Mouse (Mus musculus) forebrain, embryonic 14.5 days (tissue): ENCODE measurements around the gene Mob2. TPM values are rescaled to one million over a fixed set of nuclear protein-coding genes. Genes with fewer than 3 reads are reported as not detected.

Experiments
- ATAC-seq: fragments of 200-750 bp; cut with Nextera tagmentation; 2 replicates; pipeline ENCODE4 v1.8.0; 2017; ENCODE audit warnings: mild to moderate bottlenecking, moderate library complexity
- DNase-seq: peaks from one replicate; pipeline ENCODE4 v3.0.0-alpha.2; 2015; ENCODE audit warnings: low spot score
- H3K27ac ChIP-seq: fragments of 300-500 bp; sonication (generic); 2 replicates; pipeline ENCODE4 v1.5.1; 2014; ENCODE audit warnings: low read depth, mild to moderate bottlenecking, control low read depth, low read length, moderate library complexity
- H3K27me3 ChIP-seq: fragments of 300-500 bp; sonication (generic); replicated peaks from 2 replicates; pipeline ENCODE4 v1.6.1; 2014; ENCODE audit warnings: low read length, control low read depth, mixed read lengths; ENCODE audit not compliant: control insufficient read depth, insufficient read depth
- H3K36me3 ChIP-seq: fragments of 300-500 bp; sonication (generic); 2 replicates; pipeline ENCODE4 v1.6.1; 2014; ENCODE audit warnings: low read length, control low read depth; ENCODE audit not compliant: control insufficient read depth, insufficient read depth
- H3K4me1 ChIP-seq: fragments of 300-500 bp; sonication (generic); 2 replicates; pipeline ENCODE4 v1.6.1; 2014; ENCODE audit warnings: antibody characterized with exemption, low read length, control low read depth; ENCODE audit not compliant: control insufficient read depth, insufficient read depth
- H3K4me2 ChIP-seq: fragments of 300-500 bp; sonication (generic); 2 replicates; pipeline ENCODE4 v1.6.1; 2014; ENCODE audit warnings: mild to moderate bottlenecking, control low read depth, low read length
- H3K4me3 ChIP-seq: fragments of 300-500 bp; sonication (generic); 2 replicates; pipeline ENCODE4 v1.5.1; 2014; ENCODE audit warnings: low read depth, low read length, control low read depth
- H3K9ac ChIP-seq: fragments of 300-500 bp; sonication (generic); 2 replicates; pipeline ENCODE4 v1.6.1; 2014; ENCODE audit warnings: mild to moderate bottlenecking, low read length, control low read depth, moderate library complexity
- H3K9me3 ChIP-seq: fragments of 300-500 bp; sonication (generic); replicated peaks from 2 replicates; pipeline ENCODE4 v1.6.1; 2016; ENCODE audit warnings: low read length, control low read depth, mixed read lengths; ENCODE audit not compliant: control insufficient read depth
- WGBS: fragments of 180-500 bp; shearing (Covaris S2); extraction: QIAGEN DNeasy Blood & Tissue Kit; methylation state at CpG from one replicate; pipeline ENCODE4 v1.1.7; 2014; 5-methylcytosine and 5-hydroxymethylcytosine counted together
- polyA plus RNA-seq: library from polyadenylated mRNA; unstranded; fragments of >200 nt; fragmentation: Nextera tagmentation; extraction: Ambion mirVana; gene quantifications from 2 replicates; pipeline ENCODE4 v1.2.1, GENCODE M21; 2014

Mob2 gene
- polyA plus RNA-seq, 1 experiment from 2014 or later, result 57.9 TPM

DNA sequence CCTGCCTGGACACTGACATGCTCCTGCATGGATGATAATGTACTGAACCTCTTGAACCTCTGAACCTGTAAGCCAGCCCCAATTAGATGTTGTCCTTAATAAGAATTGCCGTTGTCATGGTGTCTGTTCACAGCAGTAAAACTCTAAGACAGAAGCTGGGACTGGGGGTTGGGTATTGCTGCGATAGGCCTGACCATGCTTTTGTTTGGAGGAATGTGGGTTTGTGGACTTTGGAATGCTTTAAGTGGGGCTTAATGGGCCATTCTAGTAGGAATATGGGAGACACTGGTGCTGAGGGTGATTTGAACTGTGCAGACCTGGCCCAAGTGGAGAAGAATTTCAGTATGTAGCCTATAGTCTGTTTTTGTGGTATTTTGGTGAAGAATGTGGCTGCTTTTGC lies 15.5 kb downstream of the Mob2 start:
- DNase-seq, result no peak
- Histone ChIP-seq H3K36me3 (0 out of 2 replicates have a peak, but pooled peaks cover 3% of the 10 kb centered on the region), H3K4me1 (no peaks in the 10 kb centered on the region), H3K9me3 (no peaks in the 10 kb centered on the region), H3K4me2 (no peak overlapping the region), H3K27ac (no peak overlapping the region), H3K27me3 (no peaks in the 10 kb centered on the region), H3K9ac (no peak overlapping the region), H3K4me3 (no peak overlapping the region)
- WGBS, result 8% methylated on average over 2 of the region's 2 CpGs
- no peak for ATAC-seq

DNA sequence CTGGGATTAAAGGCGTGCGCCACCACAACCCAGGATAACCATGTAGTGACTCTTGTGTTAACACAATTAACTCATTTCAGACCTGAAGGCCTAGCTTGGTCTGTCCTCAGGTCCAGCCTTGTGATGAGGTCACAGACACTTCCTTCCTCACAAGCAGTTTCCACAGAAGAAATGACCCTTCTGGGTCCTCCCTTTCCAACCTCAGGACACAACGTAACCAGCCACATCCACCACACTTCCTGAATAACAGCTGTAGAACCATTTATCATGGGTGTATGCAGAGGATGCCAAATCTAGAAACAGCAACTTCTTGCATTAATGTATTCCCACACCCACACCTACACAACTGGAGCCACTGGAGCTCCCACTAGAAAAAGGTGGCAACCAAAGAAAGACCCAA lies 20.1 kb downstream of the Mob2 start:
- H3K36me3 ChIP-seq, result 0 out of 2 replicates have a peak, but pooled peaks cover 3% of the 10 kb centered on the region
- no peak for DNase-seq
- no peaks in the 10 kb centered on the region for H3K4me1 ChIP-seq
- no peak overlapping the region for H3K4me3 ChIP-seq
- H3K9ac ChIP-seq, result no peak overlapping the region
- no peaks in the 10 kb centered on the region for H3K27me3 ChIP-seq
- WGBS, result 93% methylated on average over 3 of the region's 3 CpGs
- no peak overlapping the region for H3K27ac ChIP-seq
- no peak overlapping the region for H3K4me2 ChIP-seq
- H3K9me3 ChIP-seq, result no peaks in the 10 kb centered on the region
- ATAC-seq, result no peak

DNA sequence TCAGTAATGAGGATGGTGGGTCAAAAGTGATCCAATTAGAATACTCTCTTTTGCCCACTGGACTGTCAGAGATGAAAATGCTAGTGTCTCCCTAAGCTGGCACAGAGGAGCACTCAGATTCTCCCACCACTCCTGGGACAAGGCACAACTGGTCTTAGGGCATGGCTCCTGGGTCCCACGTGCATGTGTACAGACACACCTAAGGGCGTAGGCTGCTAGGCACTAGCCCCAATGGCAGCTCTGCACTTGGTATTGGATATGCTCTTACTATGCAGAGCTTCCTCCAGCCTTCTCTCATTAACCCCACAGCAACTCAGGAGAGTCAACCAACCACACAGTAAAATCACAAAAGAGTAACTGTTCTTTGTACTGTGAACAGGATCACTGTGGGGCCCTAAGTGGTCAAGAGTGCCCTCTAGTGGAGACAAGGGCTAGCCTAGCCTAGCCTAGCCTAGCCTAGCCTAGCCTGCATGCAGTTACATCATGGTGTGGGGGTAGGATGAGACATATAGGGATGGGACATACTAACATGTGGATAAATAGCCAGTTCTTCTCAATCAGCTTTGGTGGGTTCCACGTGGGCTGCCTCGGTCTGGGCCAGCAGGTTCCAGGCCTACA lies 23.2 kb downstream of the Mob2 start:
- H3K9me3 ChIP-seq, result no peaks in the 10 kb centered on the region
- DNase-seq (peak; percentile 55), ATAC-seq (peak; percentile 74)
- H3K4me2 ChIP-seq, result no peak overlapping the region
- 0 out of 2 replicates have a peak, but pooled peaks cover 3% of the 10 kb centered on the region for H3K36me3 ChIP-seq
- WGBS, result 72% methylated on average over 4 of the region's 4 CpGs
- no peaks in the 10 kb centered on the region for H3K27me3 ChIP-seq
- no peaks in the 10 kb centered on the region for H3K4me1 ChIP-seq
- no peak overlapping the region for H3K27ac ChIP-seq
- no peak overlapping the region for H3K4me3 ChIP-seq
- no peak overlapping the region for H3K9ac ChIP-seq

DNA sequence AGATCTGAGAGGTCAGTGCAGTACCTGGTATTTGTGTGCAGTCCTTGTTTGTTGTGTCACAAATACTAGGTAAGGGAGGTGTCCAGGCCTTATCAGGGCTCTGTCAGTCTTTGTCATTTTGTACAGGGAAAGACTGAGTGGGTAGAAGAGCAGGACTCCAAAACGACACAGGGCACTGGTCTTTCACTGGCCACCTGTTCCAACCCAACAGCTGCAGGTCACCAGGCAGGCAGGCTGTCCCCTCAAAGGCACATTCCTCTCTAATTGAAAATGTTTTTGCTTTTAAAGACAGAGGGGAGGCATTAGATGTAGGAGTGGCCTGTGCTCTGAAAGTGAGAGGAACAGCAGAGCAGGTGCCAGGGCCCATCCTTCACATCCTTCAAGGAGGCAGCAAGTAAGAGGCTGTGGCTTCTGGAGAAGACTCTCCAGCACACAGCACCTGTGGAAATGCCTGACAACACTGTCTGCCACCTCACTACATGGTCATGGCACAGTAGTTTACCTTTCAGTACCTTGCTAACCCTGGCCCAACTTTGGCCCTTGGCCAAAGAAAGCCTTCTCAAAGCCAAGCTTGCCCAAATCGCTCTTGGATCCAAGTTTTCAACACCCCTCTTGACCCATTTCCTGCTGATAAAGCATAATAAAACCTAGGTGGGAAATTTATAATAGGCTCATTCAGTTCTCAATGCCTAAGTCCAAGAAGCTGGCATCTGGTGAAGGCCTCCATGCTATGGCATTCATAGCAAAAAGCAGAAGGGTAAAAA lies 25.6 kb downstream of the Mob2 start:
- Histone ChIP-seq H3K4me3 (no peak overlapping the region), H3K9ac (no peak overlapping the region), H3K27me3 (no peaks in the 10 kb centered on the region), H3K9me3 (no peaks in the 10 kb centered on the region), H3K4me1 (no peaks in the 10 kb centered on the region), H3K27ac (no peak overlapping the region), H3K36me3 (no peaks in the 10 kb centered on the region), H3K4me2 (no peak overlapping the region)
- WGBS, result 76% methylated on average over 2 of the region's 2 CpGs
- DNase-seq, result no peak
- ATAC-seq, result no peak

DNA sequence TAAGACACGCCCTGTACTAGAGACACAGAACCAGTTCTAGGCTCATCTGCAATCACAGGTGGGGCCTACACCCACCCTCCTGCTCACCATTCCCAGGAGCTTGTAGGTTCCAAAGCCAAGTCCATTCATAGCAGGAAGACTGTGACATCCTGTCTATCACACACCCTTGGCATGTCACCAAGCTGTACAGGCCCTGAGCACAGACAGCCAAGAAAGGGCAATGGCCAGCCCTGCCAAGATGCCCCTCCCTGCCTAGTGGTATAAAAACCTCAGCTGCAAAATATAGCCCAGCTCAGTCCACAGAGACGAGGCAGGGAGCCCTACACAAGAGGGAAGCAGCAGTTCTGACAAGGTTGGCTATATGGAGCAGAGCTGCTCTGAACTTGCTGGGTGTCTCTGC lies 26.7 kb downstream of the Mob2 start:
- no peak for DNase-seq
- WGBS, result 79% methylated on average over 2 of the region's 2 CpGs

DNA sequence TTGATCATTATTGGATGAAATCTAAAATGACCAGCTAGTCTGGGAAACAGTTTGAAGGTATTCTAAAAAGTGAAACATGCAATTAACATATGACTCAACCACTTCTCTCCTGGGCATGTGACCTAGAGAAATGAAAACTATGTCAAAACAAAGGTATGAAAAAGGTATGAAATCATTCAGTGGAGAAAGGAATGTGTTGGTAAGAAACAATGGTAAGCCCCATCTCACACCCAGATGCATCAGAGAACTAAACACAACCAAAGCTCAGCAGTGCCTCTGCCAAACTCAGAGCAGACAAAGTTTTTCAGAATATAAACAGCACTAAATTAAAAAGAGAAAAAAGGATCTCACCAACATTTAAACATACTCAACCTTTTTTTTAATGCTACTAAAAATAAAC lies 30.8 kb downstream of the Mob2 start:
- Histone ChIP-seq H3K36me3 (no peaks in the 10 kb centered on the region), H3K4me2 (no peak overlapping the region), H3K9me3 (no peaks in the 10 kb centered on the region), H3K4me1 (no peaks in the 10 kb centered on the region), H3K4me3 (no peak overlapping the region), H3K9ac (no peak overlapping the region), H3K27me3 (no peaks in the 10 kb centered on the region), H3K27ac (no peak overlapping the region)
- ATAC-seq (no peak), DNase-seq (no peak)

More for the DNA sequence above, 26.7 kb downstream of the Mob2 start:
- no peak overlapping the region for H3K4me3 ChIP-seq
- no peak overlapping the region for H3K4me2 ChIP-seq
- no peak for ATAC-seq
- H3K9ac ChIP-seq, result no peak overlapping the region
- no peaks in the 10 kb centered on the region for H3K27me3 ChIP-seq
- no peaks in the 10 kb centered on the region for H3K36me3 ChIP-seq
- no peaks in the 10 kb centered on the region for H3K9me3 ChIP-seq
- no peak overlapping the region for H3K27ac ChIP-seq
- H3K4me1 ChIP-seq, result no peaks in the 10 kb centered on the region

DNA sequence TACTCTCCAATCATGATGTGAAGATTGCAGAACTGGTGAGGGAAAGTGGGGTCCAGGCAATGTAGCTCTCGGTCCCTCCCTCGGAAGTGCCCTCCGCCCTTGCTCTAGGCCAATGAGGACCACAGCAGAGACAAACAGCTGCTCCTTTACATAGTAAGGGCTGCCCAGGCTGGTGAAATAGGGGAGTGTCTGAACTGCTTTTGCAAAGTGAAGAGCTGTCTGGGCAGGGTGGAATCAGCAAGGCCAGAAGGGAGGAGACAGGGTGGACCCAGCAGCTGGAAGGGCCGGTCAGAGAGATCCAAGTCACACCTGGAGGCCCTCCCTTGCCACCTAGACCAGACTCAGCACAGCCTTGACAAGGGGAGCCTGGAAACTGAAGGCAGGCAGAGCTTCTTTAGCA lies 34.9 kb downstream of the Mob2 start:
- Histone ChIP-seq H3K4me2 (no peak overlapping the region), H3K4me3 (no peak overlapping the region), H3K4me1 (no peaks in the 10 kb centered on the region), H3K27ac (no peak overlapping the region), H3K9me3 (no peaks in the 10 kb centered on the region), H3K36me3 (no peaks in the 10 kb centered on the region), H3K27me3 (no peaks in the 10 kb centered on the region), H3K9ac (no peak overlapping the region)
- WGBS, result 84% methylated on average over 4 of the region's 4 CpGs
- DNase-seq (no peak), ATAC-seq (no peak)

DNA sequence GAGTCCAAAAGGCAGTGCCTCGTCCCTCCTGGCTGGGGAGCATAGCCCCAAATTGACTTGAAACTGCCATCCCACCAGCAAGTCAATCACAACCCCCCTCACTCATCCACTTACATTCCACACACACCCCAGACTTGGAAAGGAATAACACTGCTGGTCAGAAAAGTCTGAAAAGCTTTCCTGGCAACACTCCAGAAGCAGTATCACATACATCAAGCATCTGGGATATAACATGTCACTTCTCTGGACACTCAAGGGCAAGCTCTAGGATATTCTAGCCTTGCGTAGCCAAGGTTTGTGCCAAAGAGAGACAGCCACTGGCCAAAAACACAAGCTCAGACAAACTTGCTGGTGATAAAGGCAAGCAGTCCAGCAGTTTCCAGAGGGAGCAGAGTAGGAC lies 35.7 kb downstream of the Mob2 start:
- Histone ChIP-seq H3K4me1 (no peaks in the 10 kb centered on the region), H3K27me3 (no peaks in the 10 kb centered on the region), H3K9me3 (no peaks in the 10 kb centered on the region), H3K4me3 (no peak overlapping the region), H3K9ac (no peak overlapping the region), H3K27ac (no peak overlapping the region), H3K36me3 (no peaks in the 10 kb centered on the region), H3K4me2 (no peak overlapping the region)
- no peak for ATAC-seq
- no peak for DNase-seq
- WGBS, result 69% methylated on average over 2 of the region's 2 CpGs

DNA sequence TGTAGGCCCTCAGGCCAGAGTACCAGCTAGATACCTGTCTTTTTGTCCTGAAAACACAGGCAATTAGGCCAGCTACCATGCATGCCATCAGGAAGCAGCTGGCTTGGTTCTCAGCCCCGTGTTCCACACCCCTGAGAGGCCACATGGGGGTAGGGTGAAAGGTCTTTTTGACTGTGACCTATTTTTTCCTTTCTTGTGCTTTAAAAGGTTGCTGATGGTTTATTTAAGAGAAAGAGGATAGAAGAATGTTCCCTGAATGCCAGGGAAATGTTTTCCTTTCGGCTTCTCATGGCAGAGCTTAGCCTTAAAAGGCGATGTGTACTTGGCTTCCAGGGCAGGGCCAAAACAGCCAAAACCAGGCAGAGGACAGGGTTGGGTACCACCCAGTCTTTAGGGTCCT lies 40.0 kb downstream of the Mob2 start:
- no peak overlapping the region for H3K27ac ChIP-seq
- no peak for ATAC-seq

More for the DNA sequence above, 40.0 kb downstream of the Mob2 start:
- Histone ChIP-seq H3K4me1 (no peaks in the 10 kb centered on the region), H3K27me3 (no peaks in the 10 kb centered on the region), H3K9ac (no peak overlapping the region), H3K4me2 (no peak overlapping the region), H3K4me3 (no peak overlapping the region), H3K9me3 (no peaks in the 10 kb centered on the region), H3K36me3 (peaks cover 3% of the 10 kb centered on the region; the same call in 1 of the 2 replicates)
- 64% methylated on average over 3 of the region's 3 CpGs for WGBS
- DNase-seq, result no peak
